Mouse (Mus musculus): ENCODE data around the gene Layn.

Gene Layn

GRCm38 (mm10) chr9:51076979-51077315 is at the start of gene Layn:
Gene Layn (minus strand): TSS chr9:51077094.
- peak; percentile 47 to 81 for DNase-seq (ENCODE audit: low spot score in 2 of 2)

GRCm38 (mm10) chr9:51114767-51115166 is 37.9 kb upstream of the Layn start:
- DNase-seq (ENCODE audit: low spot score in 2 of 2): no peak

GRCm38 (mm10) chr9:51105751-51106150 is 28.9 kb upstream of the Layn start:
- peak in 1 of 2 experiments; percentile 6 for DNase-seq (ENCODE audit: low spot score in 2 of 2)

GRCm38 (mm10) chr9:51103808-51104514 is 27.1 kb upstream of the Layn start:
- DNase-seq (ENCODE audit: low spot score in 2 of 2): peak; percentile 5 to 8

GRCm38 (mm10) chr9:51102963-51103807 is 26.3 kb upstream of the Layn start:
- DNase-seq (ENCODE audit: low spot score in 2 of 2): peak; percentile 24 to 40

- peak in 1 of 2 experiments; percentile 5 for DNase-seq (ENCODE audit: low spot score in 2 of 2)
These were observed 25.0 kb upstream of the Layn start, which contains the start of gene 4833427G06Rik for GRCm38 (mm10) chr9:51101756-51102425. Gene 4833427G06Rik (minus strand): TSS chr9:51102078.

- DNase-seq (ENCODE audit: low spot score in 2 of 2): no peak
These were observed 19.4 kb upstream of the Layn start for GRCm38 (mm10) chr9:51096306-51096705.

GRCm38 (mm10) chr9:51093697-51094096 is 16.8 kb upstream of the Layn start:
- no peak for DNase-seq (ENCODE audit: low spot score in 2 of 2)

- DNase-seq (ENCODE audit: low spot score in 2 of 2): no peak
These were observed 4.7 kb upstream of the Layn start for GRCm38 (mm10) chr9:51081614-51082013.

- DNase-seq (ENCODE audit: low spot score in 2 of 2): peak in 1 of 2 experiments; percentile 18
These were observed 455 bp downstream of the Layn start for GRCm38 (mm10) chr9:51076300-51076978.

GRCm38 (mm10) chr9:51075780-51076179 is 1.1 kb downstream of the Layn start:
- DNase-seq (ENCODE audit: low spot score in 2 of 2): no peak

- no peak for DNase-seq (ENCODE audit: low spot score in 2 of 2)
These were observed 6.1 kb downstream of the Layn start for GRCm38 (mm10) chr9:51070801-51071200.

GRCm38 (mm10) chr9:51068202-51068601 is 8.7 kb downstream of the Layn start:
- DNase-seq (ENCODE audit: low spot score in 2 of 2): no peak

GRCm38 (mm10) chr9:51060601-51061000 is 16.3 kb downstream of the Layn start, which contains the start of gene Btg4:
Gene Btg4 (plus strand): TSS chr9:51060901.
- no peak for DNase-seq (ENCODE audit: low spot score in 2 of 2)

GRCm38 (mm10) chr9:51058951-51059521 is 17.9 kb downstream of the Layn start:
- DNase-seq (ENCODE audit: low spot score in 2 of 2): no peak

GRCm38 (mm10) chr9:51056360-51057324 is 20.3 kb downstream of the Layn start:
- DNase-seq (ENCODE audit: low spot score in 2 of 2): no peak

- DNase-seq (ENCODE audit: low spot score in 2 of 2): no peak
These were observed 24.7 kb downstream of the Layn start for GRCm38 (mm10) chr9:51052180-51052579.

GRCm38 (mm10) chr9:51042136-51042535 is 34.8 kb downstream of the Layn start:
- DNase-seq (ENCODE audit: low spot score in 2 of 2): no peak

GRCm38 (mm10) chr9:51041491-51041980 is 35.4 kb downstream of the Layn start:
- DNase-seq (ENCODE audit: low spot score in 2 of 2): no peak

Measured in urinary bladder, adult 18-20 months (tissue).